Mouse (Mus musculus): ENCODE data around the gene Palld.

DNA sequence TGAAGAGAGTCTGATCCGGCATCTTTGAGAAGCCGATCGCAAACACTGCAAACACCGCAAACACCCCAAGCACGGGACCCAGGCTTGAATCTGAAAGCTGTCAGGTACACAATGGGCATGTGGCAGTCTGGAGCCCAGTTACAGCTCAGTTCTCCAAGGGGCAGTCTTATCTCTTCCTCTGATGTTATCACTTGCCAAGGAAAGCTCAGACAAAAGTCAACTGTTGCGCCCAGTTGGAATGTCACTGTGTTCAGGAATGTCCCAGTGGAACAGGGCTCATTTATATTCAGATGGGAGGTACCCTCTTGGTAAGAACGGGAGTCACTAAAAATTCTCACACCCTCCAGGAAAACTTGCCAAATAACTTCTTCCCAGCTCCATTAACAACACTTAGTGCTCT, 328.0 kb downstream of the Palld start:
- TF ChIP-seq CTCF (conservative IDR thresholded peaks at IDR 0.05; ENCODE audit: low read length), result no peak
- TF ChIP-seq NANOG (IDR thresholded peaks at IDR 0.05; ENCODE audit: borderline replicate concordance, low read length), result no peak

All from E14TG2a.4 (cell line).